Mouse (Mus musculus) fat pad, adult 2 months (tissue): ENCODE results near the gene Greb1.
A peak's percentile ranks its signal among the peaks of the same experiment; 100 is the strongest.

Source experiments
- DNase-seq: peaks from one replicate; pipeline ENCODE4 v3.0.0-alpha.2; 2011; ENCODE audit warnings: low read depth, low spot score; ENCODE audit errors: extremely low read depth

Gene Greb1

DNA sequence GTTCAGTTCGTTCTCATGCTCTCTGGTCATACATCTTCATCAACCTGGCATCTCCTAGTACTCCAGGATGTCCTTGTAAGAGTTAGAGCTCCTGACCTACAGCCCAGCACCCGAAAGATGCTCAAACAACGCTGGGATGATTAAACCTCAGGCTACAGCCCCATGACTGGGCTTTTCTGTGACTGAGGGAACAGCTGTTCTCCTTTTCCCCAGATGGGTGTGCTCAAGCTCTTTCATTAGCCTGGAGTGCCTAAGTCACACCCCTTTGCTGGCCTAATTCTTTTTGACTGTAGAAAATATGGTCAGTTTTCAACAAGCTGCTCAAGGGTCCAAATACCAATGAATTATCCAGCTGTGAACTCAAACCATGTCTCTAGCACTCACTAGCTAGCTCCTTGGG is 7.4 kb upstream of the Greb1 start:
- no peak for DNase-seq

GRCm38 (mm10) chr12:16805511-16805910 is 4.8 kb upstream of the Greb1 start:
- DNase-seq: no peak

DNA sequence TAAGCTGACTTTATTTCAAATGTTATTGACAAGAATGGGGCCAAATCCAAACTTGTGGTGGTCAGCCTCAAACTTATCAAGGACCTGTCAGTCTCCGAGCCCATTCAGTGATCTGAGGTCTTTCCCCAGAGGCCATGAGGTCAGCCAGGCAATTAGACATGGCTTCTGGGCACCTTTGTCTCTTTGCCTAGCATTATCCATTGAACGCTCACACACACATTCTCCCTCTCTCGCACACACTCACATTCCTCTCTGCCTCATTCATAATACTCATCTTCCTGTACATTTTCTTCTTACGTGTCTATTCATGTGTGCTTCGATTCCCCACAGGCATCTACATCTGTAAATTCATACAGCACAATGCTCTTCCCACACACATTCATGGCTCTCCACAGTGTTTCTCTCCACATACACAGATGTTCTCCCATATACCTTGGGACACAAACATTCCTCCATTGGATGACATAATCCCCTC is 3.3 kb upstream of the Greb1 start:
- no peak for DNase-seq

DNA sequence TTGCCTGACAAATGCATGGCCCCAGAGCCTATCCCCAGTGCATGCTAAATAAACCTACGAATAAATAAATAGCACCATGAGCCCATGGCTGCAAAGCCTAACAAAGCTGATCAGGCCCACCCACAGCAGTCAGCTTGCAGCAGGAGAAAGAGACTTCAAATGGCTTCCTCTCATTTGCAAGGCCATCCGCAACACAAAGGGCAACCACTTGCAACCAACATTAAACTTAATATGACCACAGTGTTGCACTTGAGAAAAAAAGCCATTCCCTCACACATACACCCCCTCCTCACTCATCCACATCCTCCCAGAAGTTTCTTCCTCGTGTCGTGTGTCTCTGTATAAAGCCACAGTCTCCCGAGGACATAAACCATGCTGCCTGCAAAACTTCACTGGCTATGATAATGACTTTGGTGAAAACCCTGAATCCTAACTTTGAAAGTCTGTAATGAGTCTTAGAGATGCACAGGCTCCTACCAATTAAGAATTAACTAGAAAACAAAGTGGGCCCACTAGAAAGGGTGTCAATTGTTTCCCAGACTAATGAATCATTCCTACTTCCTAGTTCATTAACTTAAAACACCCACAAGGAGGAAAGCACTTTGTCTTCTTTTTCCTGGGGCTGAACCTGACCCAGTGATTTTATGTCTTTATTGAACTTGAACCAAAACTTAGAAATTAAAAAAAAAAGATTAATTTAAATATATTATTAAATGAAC is 2.7 kb upstream of the Greb1 start:
- no peak for DNase-seq

- no peak for DNase-seq
These were observed 251 bp upstream of the Greb1 start for GRCm38 (mm10) chr12:16800959-16801315.

DNA sequence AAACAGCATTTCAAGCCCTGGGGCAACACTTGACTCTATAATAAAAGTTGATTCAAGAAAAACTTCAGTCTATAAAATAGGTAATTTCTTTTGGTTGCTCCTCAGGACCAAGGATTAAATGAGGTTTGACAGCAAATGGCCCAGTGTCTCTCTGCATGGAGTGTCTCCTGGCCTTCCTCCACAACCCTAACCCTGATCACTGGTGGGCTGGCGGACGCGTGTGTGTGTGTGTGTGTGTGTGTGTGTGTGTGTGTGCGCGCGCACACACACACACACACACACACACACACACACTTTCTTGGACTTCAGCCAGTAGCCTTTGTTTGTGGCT is 793 bp downstream of the Greb1 start:
- no peak for DNase-seq

GRCm38 (mm10) chr12:16798894-16799293 is 1.8 kb downstream of the Greb1 start:
- DNase-seq: no peak

GRCm38 (mm10) chr12:16795781-16796180 is 4.9 kb downstream of the Greb1 start:
- no peak for DNase-seq

DNA sequence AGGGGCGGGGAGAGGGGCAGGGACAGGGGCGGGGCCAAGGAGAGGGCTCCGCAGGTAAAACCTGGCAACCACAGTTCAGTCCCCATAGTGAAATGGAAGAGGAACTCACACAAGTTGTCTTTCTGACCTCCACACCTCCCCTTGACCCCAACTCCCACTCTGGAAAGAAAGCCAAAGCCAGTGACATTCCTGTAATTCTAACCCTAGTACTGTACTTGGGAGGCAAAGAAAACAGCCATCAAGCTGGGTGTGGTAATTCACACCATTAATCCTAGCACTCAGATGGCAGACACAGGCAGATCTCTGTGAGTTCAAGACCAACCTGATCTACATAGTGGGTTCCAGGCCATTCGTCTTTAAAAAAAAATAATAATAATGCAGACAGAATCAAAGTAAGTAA is 7.3 kb downstream of the Greb1 start:
- no peak for DNase-seq

- DNase-seq: no peak
These were observed 10.2 kb downstream of the Greb1 start for GRCm38 (mm10) chr12:16790456-16790855.

GRCm38 (mm10) chr12:16789756-16790155 is 10.9 kb downstream of the Greb1 start:
- DNase-seq: no peak

DNA sequence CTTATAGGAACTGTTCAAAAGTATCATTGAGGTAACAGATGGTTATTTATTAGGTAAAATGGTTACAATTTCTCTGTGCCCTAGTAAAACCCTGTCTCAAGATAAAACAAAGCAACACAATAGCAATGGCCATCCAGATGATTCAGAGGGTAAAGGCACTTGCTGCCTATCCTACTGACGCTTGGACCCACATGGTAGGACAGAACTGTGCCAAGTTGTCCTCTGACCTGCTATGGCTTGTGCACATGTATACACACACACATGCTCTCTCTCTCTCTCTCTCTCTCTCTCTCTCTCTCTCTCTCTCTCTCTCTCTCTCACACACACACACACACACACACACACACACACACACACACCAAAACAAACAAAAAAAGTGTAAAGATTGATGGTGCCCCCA is 11.5 kb downstream of the Greb1 start:
- DNase-seq: no peak

- DNase-seq: no peak
These were observed 12.1 kb downstream of the Greb1 start for GRCm38 (mm10) chr12:16788600-16788999.

- DNase-seq: no peak
These were observed 19.5 kb downstream of the Greb1 start for GRCm38 (mm10) chr12:16781034-16781746.

- peak; percentile 77 for DNase-seq
These were observed 20.4 kb downstream of the Greb1 start for GRCm38 (mm10) chr12:16780320-16780719.

DNA sequence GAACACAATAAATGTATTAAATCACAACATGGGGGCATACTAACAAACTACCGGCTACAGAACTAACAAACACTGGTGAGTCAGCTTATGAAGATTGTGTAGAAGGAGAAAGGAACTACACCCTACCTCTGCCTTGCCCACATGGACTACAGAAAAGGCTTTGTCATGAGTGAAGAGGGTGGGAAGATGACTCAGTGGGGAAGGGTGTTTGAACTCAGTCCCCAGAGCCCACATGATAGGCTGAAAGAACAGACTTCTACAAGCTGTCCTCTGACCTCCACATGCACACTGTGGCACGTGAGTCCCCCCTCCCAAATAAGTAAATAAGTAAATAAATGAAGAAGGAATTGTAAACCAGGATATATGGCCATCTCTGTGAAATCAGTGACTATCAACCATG is 21.5 kb downstream of the Greb1 start:
- DNase-seq: no peak

DNA sequence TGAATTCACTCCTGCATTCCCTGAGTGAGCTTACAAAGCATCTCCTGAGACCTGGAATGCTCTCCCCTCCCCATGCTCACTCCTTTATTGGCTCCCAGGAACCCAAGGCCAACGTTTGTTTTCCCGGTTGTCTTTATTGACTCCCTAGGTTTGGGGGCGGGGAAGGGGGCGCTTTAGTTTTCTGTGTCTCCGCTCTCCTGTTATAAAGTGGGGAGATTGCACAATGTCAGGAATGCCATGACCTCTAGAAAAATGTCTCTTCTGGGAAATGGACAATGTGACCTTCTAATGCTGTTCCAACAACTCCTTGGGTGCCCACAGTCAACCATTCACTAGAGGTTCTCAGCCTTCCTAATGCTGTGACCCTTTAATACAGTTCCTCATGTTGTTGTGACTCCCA is 22.2 kb downstream of the Greb1 start:
- DNase-seq: no peak

DNA sequence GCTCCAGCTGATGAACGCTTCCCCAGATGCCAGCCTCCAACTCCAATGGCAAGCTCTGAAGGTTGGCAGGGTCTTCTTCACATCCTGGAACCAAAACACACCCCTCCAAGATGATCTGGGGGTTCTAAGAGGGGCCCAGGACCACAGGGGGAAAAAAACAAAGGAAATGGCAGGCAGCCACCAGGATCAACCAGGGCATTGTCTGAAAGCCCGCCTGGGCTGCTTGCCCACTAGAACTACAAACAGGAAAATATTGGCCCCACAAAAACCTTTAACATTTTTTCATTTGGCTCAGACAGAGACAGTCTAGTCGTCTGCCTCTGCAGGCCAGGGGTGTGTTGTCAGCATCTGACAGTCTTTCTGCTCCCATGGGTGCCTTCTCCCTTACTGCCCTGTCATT is 25.3 kb downstream of the Greb1 start:
- DNase-seq: no peak

DNA sequence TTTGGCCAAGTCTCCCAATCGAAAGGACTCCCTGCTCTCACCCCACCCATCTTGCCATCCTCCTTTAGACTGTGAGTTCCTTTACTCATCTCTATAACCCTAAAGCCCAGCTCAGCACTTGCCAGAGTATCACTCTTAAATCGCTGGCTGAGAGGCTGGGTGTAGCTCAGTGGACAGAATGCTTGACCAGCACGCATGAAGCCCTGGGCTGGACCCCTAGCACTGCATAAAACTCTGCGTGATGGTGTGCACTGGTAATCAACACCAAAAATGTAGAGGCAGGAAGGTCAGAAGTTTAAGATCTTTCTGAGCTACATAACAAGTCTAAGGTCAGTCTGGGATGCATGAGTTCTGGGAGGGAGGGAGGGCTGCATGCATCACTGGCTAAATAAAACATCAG is 26.1 kb downstream of the Greb1 start:
- no peak for DNase-seq

DNA sequence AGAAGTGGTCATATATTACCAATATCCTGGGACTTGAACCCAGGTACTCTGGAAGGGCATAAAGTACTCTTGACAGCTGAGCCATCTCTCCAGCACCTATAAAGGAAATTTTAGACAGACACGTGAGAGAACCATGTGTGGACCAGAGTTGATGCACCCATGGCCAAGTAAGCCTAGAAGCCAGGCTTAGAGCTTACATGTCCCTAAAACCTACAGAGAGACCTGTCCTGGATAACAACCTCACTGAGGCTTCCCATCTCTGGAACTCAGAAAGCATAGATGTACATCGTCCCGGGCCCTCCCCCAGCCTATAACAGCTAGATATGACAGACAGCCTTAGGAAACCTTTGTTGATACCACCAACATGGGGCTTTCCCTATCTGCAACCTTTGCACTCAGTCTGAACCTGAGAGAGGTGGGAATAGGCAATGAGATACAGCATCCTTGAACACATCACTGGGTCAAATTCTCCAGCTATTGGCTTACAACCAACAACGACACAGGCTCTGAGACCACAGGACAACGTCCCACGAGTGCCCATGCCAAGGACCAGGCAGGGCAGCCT is 31.0 kb downstream of the Greb1 start:
- DNase-seq: no peak

GRCm38 (mm10) chr12:16768711-16769110 is 32.0 kb downstream of the Greb1 start:
- DNase-seq: no peak

GRCm38 (mm10) chr12:16768251-16768650 is 32.4 kb downstream of the Greb1 start:
- no peak for DNase-seq
